Mouse (Mus musculus) kidney, adult 8-10 months (tissue): ENCODE results near the gene Ttll9.

Experiments
- DNase-seq, 2 experiments: peaks; one replicate each; pipeline ENCODE4 v3.0.0; 2022

Ttll9 gene

DNA sequence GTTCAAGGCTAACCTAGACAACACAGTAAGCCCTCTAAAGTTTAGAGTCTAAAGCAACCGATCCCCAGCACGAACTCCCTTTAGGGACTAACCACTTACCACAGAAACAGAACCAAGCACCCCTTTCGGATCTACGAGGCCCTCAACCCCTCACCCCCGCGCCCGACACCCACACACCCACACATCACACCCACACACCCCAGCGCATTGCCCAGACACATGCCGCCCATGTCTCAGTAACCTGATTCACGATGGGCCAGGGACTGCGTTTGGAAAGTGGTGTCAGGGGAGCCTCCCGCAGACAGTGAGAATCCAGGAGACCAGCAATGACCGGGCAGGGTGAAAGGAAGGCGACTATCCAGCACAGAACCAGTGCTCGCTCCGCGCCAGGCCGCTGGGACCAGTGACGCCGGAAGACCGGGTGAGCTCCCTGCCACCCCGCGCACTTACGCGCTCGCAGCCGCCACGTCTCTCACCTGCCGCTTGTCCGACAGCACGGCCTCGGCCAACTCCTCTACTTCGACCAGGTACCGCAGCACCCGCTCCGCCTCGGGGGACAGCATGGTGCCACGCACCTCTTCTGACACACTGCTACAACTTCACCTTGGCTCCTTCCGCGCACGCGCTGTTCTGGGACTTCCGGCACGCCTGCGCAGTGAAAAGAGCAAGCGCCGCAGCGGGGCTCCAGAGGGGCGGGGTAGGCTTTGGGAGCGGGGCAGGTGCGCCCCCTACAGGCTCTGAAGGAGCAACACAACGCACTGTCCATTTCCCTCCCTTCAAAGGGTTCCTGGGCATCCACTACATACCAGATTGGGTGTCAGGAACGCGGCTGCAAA is 52.7 kb downstream of the Ttll9 start, which contains the start of gene Pdrg1:
Gene Pdrg1, minus strand, starts transcription at position 670 of the 836 bp plus-strand sequence.
- DNase-seq = peak; percentile 92 to 95

DNA sequence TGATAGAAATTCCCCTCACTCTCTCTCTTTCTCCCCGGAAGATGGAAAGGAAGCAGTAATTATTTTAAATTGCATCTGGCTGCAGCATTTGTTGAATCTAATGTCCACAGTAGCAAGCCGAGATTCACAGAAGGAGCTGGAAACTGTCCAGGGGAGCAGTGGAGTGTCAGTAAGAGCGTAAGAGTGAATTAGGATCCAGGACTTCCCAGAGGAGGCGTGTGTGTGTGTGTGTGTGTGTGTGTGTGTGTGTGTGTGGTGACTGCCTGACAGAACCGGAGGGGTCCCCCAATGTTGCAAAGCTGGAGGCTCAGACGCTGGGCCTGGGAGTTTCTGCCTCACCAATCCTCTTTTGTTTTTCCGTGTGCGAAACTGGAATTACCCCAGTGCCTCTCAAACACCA is 53.5 kb downstream of the Ttll9 start:
- DNase-seq = no peak

DNA sequence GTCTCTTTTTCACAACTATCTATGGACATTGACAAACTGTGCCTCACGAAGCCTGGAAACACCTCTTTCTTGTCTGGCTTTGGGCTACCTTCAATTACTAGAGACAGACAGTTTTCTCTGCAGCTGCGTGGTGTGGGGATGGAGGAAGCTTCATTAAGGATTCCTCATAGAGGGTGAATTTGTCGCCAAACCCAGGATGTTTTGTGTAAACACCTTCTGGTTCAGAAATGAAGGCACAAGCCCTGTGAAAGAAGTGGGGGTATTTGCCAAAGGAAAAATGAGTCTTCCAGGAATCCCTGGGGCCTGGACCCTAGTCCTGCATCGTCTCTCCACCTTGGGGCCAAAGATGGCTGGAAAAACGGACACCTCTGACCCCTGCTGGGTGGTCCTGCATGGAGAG is 54.5 kb downstream of the Ttll9 start:
- DNase-seq = no peak

DNA sequence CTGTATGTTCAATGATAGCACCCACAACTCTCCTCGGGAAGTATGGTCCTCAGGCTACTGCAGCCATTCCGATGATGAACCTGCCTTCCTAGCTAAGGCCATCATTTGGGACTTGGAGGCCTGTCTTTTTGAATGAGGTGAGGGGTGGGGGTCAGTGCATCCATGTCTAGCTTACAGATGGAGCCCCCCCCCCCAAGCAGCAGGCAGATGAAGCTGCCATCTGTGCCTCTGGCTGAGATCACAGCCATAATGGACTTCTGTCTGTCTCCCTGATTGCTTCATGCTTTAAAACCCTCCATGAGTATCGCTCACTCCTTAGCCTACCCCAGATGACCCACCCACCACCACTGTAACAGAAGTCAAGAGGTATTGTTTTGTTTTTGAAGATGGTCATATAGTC is 57.1 kb downstream of the Ttll9 start:
- DNase-seq = no peak

DNA sequence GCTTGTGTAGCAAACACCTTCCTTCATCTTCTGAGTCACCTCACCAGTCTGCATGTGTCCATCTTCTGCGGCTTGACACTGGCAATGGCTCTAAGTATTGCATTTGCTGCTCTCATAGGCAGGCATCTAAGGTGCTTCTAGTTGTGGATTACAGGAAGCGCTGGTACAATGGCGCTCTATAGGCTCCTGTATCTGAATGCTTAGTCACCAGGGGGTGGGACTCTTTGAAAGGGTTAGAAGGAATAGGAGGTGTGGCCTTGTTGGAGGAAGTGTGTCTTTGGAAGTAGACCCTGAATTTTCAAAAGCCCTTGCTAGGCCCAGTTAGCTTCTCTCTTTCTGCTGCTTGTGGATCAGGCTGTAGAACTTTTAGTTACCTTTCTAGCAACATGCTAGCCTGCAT is 58.9 kb downstream of the Ttll9 start:
- no peak for DNase-seq

DNA sequence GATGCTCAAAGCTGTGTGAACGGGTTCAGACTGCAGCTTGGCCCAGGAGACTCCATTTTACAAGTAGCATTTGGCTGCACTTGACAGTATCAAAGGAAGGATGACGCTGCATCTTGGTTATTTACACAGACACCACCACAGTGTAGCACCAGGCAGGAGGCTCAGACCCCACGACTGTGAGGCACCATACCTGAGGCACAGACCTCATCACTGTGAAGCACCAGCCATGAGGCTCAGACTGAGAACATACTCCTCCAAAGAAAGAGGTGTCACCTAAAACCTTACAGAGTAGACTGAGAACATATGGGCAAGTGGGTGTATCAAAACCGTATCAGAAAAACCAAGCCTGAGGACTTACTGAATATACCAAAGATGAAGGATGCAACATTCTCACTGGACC is 60.6 kb downstream of the Ttll9 start:
- DNase-seq = no peak

DNA sequence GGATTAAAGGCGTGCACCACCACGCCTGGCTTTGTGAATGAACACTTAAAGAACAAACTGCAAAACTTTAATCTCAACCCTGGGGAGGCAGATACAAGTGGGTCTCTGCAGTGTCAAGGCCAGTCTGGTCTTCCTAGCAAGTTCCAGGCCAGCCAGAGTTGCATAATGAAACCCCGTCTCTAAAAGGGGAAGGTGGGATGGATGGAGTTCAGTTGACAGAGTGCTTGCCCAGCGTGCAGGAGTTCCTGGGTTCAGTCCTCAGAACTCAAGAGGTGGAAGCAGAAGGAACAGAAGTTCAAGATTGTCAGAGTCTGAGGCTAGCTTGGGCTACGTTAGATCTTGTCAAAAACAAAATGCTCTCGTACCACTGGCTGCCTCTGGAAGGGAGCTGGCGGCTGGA is 63.8 kb downstream of the Ttll9 start:
- no peak for DNase-seq

DNA sequence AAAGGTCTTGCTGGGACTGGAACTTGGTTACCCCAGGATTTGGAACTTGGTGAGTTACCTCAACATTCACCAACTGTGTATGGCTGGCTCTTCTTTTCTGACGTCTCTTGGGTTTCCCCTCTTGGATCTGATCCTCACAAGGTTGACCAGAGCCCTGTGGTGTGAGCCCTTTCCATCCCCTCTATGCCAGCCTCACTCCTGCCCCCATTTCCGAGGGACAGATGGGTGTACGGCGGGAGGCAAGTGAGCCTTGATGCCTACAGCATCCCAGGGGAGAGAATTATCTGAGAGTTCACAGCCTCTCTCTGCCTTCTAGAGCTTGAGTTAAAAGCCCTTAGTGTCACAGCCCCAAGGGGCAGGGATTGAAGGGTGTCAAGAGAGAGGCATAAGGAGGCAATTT is 65.2 kb downstream of the Ttll9 start:
- DNase-seq = no peak

DNA sequence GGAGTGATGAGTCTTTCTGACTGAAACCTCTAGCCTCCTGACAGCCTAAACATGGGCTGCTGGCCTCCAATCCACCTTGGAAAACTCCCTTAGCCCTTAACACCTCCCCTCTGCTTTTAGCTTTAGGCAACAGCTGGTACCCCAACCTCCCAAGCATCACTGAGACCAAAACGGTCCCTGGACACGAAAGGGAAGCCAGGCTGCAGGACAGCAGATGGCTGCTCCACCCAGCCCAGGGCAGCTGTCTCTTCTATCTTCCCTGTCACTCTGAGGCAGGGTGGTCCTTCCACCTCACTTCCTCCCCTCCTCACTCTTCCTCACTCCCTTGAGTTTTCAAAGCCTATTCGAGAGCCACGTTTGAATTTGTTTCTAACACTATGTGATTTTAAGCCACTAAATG is 68.1 kb downstream of the Ttll9 start:
- DNase-seq = no peak

DNA sequence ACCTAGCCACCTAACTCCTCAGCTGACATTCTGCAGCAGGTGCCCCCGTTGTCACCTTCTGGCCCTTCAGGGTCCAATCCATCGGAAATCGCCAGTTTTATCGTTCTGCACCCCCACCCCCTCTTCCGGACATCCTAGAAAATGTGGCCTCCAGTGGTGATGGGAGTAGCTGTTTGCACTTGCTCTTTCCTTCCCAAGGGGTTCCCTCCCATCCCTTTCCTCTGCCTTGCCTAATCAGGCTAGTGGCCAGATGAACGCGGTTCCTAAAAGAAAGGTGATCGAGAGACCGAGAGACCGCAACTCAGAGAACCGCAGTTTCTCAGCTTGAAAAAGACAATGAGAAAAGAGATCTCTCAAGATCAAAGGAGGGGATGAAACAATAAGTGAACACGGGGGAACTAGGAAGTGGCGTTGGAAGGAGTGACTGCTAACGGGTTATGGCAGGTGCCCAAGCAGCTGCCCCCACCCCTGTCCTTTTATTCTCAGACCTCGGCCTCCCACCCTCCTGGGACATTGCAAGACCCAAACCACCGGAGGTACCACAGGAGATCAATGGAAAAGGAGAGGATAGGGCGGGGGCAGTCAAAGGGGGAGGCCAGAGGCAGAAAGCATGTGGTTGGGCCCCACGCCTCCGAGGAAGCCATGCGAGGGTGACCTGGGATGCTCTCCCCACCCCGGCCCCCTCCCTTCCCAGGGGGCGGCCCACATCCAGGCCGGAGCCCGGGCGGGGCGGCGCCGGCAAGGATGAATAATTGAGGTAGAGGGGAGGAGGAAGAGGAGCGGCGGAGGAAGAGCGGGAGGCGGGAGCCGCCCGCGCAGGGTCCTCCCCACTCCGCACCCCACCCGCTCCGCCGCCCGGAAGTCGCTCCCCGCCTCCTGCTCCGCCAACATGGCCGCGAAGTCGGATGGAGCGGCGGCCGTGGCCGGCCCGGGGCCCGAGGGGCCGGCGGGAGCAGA is 69.1 kb downstream of the Ttll9 start, which contains the start of gene Xkr7:
Gene Xkr7, plus strand, starts transcription at position 727 of the 957 bp plus-strand sequence.
- DNase-seq = no peak

DNA sequence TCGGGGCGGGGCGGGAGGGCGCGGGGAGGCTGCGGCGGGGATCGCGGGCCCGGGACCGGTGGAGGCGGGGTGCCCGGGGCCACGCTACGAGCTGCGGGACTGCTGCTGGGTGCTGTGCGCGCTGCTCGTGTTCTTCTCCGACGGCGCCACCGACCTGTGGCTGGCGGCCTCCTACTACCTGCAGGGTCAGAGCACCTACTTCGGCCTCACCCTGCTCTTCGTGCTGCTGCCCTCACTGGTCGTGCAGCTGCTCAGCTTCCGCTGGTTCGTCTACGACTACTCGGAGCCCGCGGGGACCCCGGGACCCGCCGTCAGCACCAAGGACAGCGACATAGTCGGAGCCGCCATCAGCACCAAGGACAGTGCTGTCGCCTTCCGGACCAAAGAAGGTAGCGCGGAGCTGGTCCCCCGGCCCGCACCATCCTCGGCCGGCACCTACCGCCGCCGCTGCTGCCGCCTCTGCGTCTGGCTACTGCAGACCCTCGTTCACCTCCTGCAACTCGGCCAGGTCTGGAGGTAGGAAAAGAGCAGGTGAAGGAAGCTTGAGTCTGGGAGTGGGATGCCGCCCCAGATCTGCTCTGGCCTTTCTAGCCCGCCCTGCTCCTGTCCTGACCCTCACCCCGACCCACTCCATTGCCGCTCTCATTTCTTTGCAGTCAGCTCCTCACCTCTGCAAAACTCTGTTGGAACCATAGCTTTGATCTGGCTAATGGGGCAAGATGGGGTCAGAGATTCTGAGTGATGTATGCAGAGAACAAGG is 70.0 kb downstream of the Ttll9 start:
- DNase-seq = peak; percentile 28 to 59

DNA sequence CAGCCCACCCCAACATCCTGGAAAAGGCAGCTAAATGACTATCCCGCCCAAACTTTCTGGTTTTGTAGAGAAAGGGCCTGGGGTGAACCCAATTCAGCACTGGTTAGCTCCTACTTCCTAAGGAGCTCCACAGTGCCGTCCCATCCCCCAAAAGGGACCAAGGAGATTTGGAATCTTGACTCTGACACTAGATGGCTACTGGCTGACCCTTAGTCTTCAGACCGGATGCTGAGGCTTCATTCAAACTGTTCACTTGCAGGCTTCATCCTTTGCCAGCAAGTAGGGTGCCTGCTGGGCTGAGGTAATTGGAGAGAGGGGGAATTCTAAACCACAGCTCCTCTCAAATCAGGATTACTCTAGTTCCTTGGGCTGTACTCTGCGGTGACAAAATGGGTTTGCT is 70.7 kb downstream of the Ttll9 start:
- DNase-seq = no peak

DNA sequence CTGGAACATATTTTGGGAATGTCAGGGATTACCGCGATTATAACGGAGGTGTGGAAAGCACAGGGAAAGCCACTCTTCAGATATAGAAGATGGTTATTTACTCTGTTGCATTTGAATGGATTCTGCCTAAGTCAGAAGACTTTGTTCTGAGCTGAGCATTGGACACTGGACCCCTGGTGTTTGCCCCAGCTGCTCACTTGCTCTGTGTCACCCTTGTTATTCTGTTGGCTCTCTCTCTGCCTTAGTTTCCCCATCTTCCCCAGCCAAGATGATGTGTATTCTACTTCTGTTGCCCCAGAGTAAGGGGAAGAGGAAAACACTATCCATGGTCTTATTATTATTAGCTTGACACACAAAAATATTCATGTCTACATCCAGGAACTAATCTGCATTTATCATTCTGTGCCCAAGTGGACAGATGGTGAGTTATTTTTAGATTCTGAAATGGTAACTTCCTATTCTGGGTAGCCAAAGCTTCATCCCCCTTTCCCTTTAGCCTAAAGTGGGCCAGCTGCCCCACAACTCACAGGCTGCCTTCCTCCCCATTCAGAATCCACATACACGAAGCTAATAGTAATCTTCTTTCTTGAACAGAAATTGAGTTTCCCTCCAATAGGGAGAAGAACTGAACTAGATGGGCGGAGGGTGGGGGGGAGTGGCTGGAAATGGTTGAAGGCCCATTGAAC is 71.4 kb downstream of the Ttll9 start:
- no peak for DNase-seq

DNA sequence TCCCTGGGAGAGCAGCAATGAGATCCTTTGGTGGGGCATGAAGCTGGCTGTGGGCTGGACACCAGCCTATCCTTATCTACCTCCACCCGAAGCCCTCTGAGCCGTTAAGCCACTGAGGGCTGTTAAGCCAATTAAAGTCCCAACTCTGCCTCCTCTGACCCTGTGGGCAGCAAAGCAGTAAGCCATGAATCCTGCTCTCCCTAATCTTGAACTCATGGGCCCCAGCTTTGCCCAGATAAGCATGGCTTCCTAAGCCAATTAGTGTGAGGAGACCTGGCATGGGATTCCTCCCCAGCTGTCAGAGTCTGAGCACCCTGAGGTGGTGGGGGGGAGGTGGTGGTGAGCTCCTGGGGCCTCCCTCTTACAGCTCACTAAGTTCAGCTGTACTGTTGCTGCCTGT is 74.4 kb downstream of the Ttll9 start:
- no peak for DNase-seq

DNA sequence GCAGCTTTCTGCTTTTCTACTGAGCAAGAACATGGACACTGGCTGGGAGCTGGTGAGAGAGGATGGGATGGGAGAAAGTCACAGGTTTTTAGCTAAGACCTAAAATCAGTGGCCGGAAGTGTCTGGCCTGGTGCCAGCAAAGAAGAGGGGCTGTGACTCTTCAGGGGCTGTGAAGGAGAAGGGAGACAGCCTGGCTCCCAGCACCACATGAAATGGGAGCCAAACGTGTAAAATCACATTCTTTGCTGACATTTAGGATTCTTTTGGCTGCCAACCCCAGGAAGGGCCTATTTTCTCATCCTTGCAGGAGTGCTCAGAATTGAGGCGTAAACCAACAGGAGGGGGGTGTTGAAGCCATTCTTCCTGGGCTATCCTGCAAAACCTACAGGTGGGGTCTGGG is 81.6 kb downstream of the Ttll9 start:
- DNase-seq = no peak

DNA sequence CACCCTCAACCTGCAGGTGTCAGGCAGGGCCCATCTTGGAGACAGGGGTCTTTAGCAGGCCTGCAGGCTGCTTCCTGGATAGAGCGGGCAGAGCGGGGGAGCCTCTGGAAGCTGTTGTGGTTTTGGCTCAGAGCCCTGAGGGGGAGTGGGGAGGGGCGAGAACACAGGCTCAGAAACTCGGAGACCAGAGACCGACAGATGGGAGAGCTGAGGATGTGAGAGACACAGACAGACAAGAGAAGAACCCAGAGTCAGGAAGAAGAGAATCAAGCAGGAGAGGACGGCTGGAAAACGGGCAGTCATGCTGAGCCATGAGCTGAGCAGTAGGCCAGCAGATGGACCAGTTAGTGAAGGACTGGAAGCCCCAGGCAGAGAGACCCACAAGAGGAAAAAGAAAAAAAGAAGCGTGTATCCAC is 83.6 kb downstream of the Ttll9 start:
- no peak for DNase-seq

DNA sequence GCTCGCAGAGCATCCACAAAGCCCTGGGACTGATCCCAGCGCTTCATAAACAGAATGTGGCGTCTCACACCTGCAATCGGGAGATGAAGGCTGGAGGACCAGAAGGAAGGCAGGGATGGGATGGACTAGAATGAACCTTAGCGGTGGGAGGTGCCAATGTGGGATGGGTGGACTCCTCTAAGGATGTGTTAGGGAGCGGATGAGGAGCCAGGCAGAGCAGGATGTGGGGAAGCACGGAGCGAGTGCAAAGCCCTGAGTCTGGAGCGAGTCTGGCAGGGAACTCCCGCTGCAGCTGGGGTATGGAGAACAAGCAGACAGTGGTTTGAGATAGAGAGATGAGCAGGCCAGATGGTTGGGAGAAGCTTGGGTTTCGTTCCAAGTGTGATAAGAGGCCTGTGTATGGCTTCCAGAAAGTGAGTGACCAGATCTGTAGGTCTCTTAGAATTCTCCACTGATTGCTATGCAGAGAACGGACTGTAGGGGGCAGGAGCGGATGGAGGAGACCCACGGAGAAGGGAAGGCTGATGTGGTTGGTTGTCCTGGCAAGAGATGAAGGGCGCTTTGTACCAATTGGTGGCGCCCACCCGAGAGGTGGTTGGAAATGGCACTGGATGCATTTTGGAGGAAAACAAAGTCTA is 85.7 kb downstream of the Ttll9 start:
- DNase-seq = peak; percentile 15 to 56

DNA sequence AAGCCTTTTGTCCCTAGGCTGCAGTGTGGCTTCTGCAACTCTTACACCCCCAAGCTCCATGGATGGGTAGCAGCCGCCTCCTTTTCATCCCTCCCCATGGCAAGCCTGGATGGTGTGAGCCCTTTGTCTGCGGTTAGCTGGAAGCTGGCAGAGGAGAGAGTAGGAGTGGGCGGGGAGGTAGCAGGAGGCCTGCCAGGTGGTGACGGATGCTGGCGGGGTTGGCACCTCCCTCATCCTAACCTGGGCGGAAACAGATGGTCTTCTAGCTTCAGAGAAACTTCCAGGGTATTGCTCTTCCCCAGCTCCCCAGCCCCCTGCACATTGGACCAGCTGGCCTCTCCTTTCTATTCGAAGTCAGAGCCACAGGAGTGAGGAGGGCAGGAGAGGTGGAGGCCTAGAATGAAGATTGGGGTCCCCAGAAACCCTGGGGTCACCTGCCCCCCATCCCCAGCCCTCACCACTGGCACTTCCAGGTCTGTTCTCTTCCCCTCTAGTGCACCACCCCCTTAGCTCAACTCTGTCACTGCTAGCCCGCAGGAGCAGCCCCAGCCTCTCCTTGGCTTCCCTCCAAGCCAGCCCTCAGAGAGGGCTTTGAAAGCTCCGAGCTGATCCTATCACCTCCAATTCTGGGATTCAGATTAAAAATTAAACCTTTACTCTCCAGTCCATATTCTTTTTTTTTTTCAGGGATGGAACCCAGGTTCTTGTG is 87.2 kb downstream of the Ttll9 start:
- no peak for DNase-seq

DNA sequence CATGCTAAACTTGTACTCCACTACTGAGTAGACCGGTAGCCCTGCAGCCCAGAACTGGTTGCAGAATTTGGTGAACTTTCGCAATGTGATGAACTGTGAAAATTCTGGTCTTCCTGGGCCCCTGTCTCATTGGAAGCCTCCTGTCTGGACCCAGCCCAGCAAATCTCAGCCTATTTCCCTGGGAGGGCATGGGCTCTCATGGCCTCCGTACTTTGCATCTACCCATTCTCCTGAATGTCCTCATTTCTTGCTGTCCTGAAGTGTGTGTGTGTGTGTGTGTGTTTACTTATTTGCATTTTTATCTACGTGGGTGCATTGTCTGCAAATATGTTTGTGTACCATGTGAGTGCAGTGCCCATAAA is 87.7 kb downstream of the Ttll9 start:
- no peak for DNase-seq

DNA sequence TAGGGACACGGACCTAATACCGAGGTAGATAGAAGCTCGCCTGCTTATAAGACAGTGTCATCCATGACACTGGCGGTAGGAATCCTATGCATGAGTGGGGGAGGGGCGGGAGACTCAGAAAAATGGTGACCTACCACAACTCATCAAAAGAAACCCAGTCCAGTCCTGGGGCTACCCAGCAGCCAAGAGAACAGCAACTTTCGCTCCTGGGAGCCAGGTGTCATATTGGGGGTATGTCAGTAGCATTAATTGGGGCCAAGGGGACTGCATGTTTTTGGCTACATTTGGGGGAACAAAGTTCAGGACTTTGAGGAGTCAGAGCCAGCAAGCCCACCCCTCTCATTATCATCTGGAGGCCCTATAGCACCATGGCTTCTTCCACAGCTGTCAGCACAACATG is 88.8 kb downstream of the Ttll9 start:
- no peak for DNase-seq

DNA sequence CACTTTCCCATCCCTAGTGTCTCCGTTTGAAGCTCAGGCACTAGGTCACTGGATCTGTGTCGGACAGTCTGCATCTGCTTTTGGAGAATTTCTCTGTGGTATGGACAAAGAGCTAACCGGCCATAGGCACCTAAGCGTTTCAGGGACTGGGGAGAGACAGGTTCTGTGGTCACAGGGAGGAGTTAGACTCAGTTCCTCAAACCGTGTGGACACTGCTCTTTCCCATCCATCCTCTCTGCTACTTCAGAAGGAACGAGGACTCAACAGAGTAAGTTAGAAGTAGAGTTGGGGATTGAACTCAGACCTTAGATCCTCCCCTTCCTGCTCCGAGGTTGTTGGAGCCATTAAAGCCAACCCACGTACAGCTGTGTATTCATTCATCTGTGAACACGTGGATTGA is 89.3 kb downstream of the Ttll9 start:
- DNase-seq = no peak
